Mouse (Mus musculus): Measurements from ENCODE around the gene Macrod2.

Gene Macrod2

GRCm38 (mm10) chr2:140570874-140571273 is 175.8 kb downstream of the Macrod2 start:
- no peak for DNase-seq (ENCODE audit: low read depth, low spot score)

DNA sequence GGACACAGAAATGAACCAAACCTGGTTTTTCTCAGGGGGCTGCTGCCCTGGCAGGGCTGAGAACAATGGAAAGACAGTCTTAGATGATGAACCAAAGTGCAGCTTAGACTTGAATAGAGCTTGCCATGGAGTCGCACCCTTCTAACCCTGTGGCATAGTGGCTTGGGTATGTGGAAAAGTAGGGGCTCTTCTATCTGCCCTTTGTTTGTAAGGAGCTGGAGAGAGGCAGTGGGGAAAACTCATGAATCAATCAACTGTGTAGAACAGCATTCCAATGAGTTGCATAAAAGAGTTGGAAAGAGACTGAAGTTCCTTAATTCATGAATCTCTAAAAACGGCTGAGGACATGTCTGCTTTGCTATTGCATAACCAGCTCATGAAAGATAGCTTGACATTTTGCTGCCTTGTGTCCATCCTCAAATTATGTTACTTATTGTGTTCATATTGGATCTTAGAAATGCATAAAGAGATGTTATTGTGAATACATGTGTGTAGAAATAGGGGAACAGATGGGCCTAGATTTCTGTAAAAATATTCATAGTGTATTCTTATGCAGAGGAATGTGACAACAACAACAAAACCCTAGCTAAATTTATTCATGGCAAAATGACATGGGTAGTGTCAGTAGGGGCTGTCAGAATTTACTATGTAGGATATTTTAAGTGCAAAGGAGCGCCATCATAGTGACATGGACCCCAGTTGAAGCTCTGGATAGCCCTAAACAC is 197.6 kb downstream of the Macrod2 start:
- DNase-seq (ENCODE audit: low read depth, low spot score), result no peak

GRCm38 (mm10) chr2:140596906-140597305 is 201.8 kb downstream of the Macrod2 start:
- DNase-seq (ENCODE audit: low read depth, low spot score), result no peak

DNA sequence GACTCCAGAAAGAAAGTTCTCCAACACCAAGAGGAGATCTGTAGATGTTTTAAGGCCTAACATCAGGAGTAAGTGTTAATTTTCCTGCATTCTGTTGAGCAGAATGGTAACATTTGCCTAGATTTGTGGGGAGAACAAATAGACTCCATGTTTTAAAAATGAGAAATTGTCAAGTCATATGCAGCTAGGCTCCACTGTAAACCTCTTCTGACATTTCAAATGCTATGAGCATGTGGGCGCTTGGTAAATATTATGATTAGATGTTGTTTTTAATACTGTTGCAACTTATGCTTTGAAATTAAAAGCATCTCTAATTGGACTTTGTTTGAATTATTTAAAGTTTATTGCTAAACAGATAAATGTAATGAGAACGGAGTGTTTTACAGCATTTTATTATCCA is 220.3 kb downstream of the Macrod2 start:
- DNase-seq (ENCODE audit: low read depth, low spot score), result no peak

- no peak for DNase-seq (ENCODE audit: low read depth, low spot score)
These were observed 226.7 kb downstream of the Macrod2 start for GRCm38 (mm10) chr2:140621730-140622337.

DNA sequence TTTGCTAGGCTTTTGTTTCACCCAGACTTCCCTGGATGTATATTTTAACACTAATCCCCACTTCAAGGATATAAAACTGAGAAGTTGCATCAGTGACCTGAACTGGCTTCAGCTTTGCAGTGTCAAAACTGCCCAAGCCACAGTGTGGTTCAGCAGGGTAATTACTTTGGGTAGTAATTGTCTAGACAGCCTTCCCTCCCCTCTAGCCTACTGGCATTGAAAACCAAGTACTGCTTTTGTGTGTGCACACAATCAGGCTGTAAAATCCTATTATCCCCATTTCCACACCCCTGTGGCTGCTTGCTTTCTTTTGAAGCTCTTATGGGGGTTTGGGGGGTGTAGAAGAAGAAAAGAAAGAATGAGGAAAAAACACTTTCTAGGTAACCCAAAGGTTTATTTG is 258.4 kb downstream of the Macrod2 start:
- DNase-seq (ENCODE audit: low read depth, low spot score), result no peak

GRCm38 (mm10) chr2:140653978-140654377 is 258.9 kb downstream of the Macrod2 start:
- no peak for DNase-seq (ENCODE audit: low read depth, low spot score)

GRCm38 (mm10) chr2:140662673-140663072 is 267.6 kb downstream of the Macrod2 start:
- DNase-seq (ENCODE audit: low read depth, low spot score), result no peak

- DNase-seq (ENCODE audit: low read depth, low spot score), result no peak
These were observed 269.3 kb downstream of the Macrod2 start for GRCm38 (mm10) chr2:140664381-140664780.

DNA sequence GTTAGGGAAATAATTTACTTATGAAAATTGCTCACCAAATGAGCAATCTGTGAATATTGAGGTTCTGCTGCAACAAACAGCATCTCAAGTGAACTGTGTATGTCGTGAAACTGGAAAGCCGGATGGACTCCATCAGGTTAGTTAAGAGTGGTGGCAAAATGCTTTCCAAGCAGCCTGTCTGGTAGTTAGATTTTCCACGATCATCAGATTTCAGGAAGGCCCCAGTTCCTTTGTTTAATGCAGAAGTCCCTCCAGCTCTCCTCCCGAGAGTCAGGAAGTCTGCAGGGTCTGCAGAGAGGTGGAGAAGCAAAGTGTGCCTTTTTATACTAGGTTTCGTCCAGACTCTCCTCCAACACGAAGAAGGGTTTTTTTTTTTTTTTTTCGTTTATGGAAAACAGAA is 271.7 kb downstream of the Macrod2 start:
- DNase-seq (ENCODE audit: low read depth, low spot score), result no peak

GRCm38 (mm10) chr2:140667261-140668047 is 272.3 kb downstream of the Macrod2 start:
- no peak for DNase-seq (ENCODE audit: low read depth, low spot score)

DNA sequence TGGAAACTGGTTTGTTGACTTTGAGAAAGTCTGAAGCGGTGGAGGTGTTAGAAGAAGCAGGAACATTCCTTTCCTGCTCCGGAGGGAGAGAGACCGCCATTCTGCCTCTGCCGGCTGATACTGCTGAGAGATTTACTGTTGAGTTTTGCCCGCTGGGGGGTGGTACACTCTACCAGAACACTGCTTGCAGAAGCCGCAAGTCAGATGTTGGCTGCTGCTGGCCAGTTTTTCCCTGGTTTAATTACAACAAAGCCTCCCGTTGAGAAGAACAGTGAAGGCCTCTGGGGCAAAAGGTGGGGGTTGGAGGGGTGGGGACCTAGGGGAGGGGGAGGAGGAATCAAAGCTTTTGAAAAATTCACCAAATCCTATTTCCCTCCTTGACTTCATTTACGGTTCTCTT is 273.2 kb downstream of the Macrod2 start:
- DNase-seq (ENCODE audit: low read depth, low spot score), result peak; percentile 33

DNA sequence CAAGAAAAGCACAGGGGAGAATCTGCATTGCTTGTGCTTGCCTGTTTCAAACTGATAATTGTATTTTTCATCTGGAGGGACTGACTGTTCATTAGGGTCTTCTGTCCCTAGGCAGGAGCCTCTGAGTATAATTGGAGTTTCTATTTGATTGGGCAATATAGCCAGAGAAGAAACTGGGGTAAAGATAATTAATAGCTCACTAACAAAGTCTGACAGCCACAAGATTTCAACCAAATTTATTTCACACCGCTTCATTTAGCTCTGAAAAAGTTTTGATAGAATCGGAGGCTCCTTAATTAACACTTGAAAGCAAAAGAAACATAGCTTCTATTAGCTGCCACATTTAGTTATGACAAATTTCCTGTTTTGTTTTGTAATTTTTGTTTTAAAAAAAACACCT is 274.0 kb downstream of the Macrod2 start:
- no peak for DNase-seq (ENCODE audit: low read depth, low spot score)

- DNase-seq (ENCODE audit: low read depth, low spot score), result no peak
These were observed 274.7 kb downstream of the Macrod2 start for GRCm38 (mm10) chr2:140669786-140670185.

- peak; percentile 41 for DNase-seq (ENCODE audit: low read depth, low spot score)
These were observed 275.3 kb downstream of the Macrod2 start for GRCm38 (mm10) chr2:140670457-140670856.

GRCm38 (mm10) chr2:140670963-140671702 is 276.0 kb downstream of the Macrod2 start, which contains the start of gene Flrt3:
Gene Flrt3, minus strand, starts transcription at chr2:140671469.
- DNase-seq (ENCODE audit: low read depth, low spot score), result peak; percentile 70

GRCm38 (mm10) chr2:140673466-140673865 is 278.4 kb downstream of the Macrod2 start:
- no peak for DNase-seq (ENCODE audit: low read depth, low spot score)

- DNase-seq (ENCODE audit: low read depth, low spot score), result no peak
These were observed 281.6 kb downstream of the Macrod2 start for GRCm38 (mm10) chr2:140676728-140677127.

GRCm38 (mm10) chr2:140690906-140691305 is 295.8 kb downstream of the Macrod2 start:
- DNase-seq (ENCODE audit: low read depth, low spot score), result no peak

- no peak for DNase-seq (ENCODE audit: low read depth, low spot score)
These were observed 296.3 kb downstream of the Macrod2 start for GRCm38 (mm10) chr2:140691403-140691802.

DNA sequence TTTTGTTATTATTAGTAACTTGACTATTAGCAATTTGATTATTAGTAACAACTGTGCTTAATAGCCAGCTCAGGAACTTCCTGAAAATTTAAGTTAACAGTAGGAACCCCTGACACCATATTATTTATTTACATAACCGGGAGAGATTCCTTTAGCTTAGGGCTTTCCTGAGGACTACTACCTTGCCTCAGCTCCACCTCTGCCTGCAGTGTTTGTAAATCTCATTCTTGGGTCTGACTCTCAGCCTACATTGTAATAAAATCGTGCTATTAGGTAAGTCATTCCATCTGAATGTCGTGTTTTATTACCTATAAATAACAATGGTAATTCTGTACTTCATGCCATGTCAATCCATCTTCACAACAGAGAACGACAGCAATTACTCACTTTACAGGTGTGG is 297.4 kb downstream of the Macrod2 start:
- no peak for DNase-seq (ENCODE audit: low read depth, low spot score)

- no peak for DNase-seq (ENCODE audit: low read depth, low spot score)
These were observed 298.7 kb downstream of the Macrod2 start for GRCm38 (mm10) chr2:140693845-140694244.
